Mouse (Mus musculus) forebrain, embryonic 12.5 days (tissue): ENCODE results near the gene Chrd. TPM values are rescaled to one million over a fixed set of nuclear protein-coding genes. Genes with fewer than 3 reads are reported as not detected.

Experiments used
- ATAC-seq: fragments of 200-750 bp; cut with Nextera tagmentation; 2 replicates; pipeline ENCODE4 v1.8.0; 2017; ENCODE audit warnings: moderate TSS enrichment; ENCODE audit not compliant: low FRiP score
- H3K27ac ChIP-seq: fragments of 300-500 bp; sonication (generic); 2 replicates; pipeline ENCODE4 v1.5.1; 2016; ENCODE audit warnings: mild to moderate bottlenecking
- H3K27me3 ChIP-seq: fragments of 300-500 bp; sonication (generic); 2 replicates; pipeline ENCODE4 v1.6.1; 2016; ENCODE audit warnings: mild to moderate bottlenecking
- H3K36me3 ChIP-seq: fragments of 300-500 bp; sonication (generic); replicated peaks from 2 replicates; pipeline ENCODE4 v1.6.1; 2016; ENCODE audit warnings: mild to moderate bottlenecking
- H3K4me1 ChIP-seq: fragments of 300-500 bp; sonication (generic); 2 replicates; pipeline ENCODE4 v1.6.1; 2016
- H3K4me2 ChIP-seq: fragments of 300-500 bp; sonication (generic); 2 replicates; pipeline ENCODE4 v1.6.1; 2016; ENCODE audit warnings: mild to moderate bottlenecking, moderate library complexity
- H3K4me3 ChIP-seq: fragments of 300-500 bp; sonication (generic); replicated peaks from 2 replicates; pipeline ENCODE4 v1.5.1; 2016; ENCODE audit warnings: mild to moderate bottlenecking
- H3K9ac ChIP-seq: fragments of 300-500 bp; sonication (generic); 2 replicates; pipeline ENCODE4 v1.6.1; 2016; ENCODE audit warnings: mild to moderate bottlenecking
- H3K9me3 ChIP-seq: fragments of 300-500 bp; sonication (generic); 2 replicates; pipeline ENCODE4 v1.6.1; 2016
- whole genome bisulfite sequencing: fragments of 180-500 bp; shearing (Covaris S2); methylation state at CpG from one replicate; pipeline ENCODE4 v1.1.7; 2016; 5-methylcytosine and 5-hydroxymethylcytosine counted together
- polyA plus RNA-seq: library from polyadenylated mRNA; unstranded; fragments of >200 nt; fragmentation: Nextera tagmentation; extraction: Ambion mirVana; gene quantifications from 2 replicates; pipeline ENCODE4 v1.2.1, GENCODE M21; 2016

Gene Chrd
- polyA plus RNA-seq, 1 experiment from 2014 or later = 2.9 TPM

DNA sequence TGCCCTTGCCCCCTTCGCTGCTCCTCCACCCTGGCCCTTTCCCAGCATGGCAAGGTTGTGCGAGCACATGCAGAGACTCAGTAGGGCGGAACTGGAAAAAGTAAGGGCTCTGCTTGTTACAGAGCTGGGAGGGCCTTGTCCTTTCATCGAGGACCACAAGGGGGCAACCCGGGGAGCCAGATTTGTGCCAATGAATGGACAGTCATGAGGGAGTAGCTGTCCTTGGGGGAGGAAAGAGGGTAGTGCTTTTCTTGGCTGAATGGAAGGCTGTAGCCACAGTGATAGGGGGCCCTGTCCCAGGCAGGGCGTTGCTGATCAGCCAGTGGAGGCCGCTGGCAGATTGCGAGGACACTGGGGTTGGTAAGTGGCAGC lies 30.4 kb upstream of the Chrd start:
- Histone ChIP-seq H3K27ac (peak overlapping the region; percentile 80), H3K4me3 (no peak overlapping the region), H3K9me3 (no peaks in the 10 kb centered on the region), H3K36me3 (peaks cover 49% of the 10 kb centered on the region), H3K27me3 (no peaks in the 10 kb centered on the region), H3K9ac (peak overlapping the region; percentile 30; the same call in 1 of the 2 replicates), H3K4me2 (peak overlapping the region; percentile 2; the same call in 1 of the 2 replicates), H3K4me1 (peaks cover 29% of the 10 kb centered on the region)
- 4% methylated on average over 8 of the region's 8 CpGs for WGBS
- peak; percentile 65 for ATAC-seq

DNA sequence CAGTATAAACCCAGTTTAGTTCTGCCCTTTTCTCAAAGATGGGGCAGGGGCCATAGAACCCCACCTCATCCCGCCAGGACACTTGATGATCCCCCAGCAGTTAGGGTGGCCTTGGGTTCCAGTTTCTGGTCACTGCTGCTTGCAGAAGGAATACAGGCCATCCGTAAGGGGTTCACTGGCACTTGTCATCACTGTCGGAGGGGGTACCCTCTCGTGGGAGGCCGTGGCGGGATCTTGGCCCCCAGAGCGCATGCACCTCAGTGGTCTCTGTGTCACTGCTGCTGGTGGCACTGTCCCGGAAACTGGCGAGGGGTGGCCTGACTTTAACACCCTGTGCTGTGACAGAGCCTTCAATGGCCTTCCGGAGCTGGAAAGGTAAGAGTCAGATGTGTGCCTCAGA lies 29.9 kb upstream of the Chrd start:
- peaks cover 55% of the 10 kb centered on the region for H3K36me3 ChIP-seq
- no peaks in the 10 kb centered on the region for H3K27me3 ChIP-seq
- H3K4me3 ChIP-seq = no peak overlapping the region
- no peak for ATAC-seq
- H3K27ac ChIP-seq = no peak overlapping the region
- peaks cover 28% of the 10 kb centered on the region for H3K4me1 ChIP-seq
- no peak overlapping the region for H3K9ac ChIP-seq
- no peaks in the 10 kb centered on the region for H3K9me3 ChIP-seq
- no peak overlapping the region for H3K4me2 ChIP-seq
- WGBS = 94% methylated on average over 10 of the region's 10 CpGs

DNA sequence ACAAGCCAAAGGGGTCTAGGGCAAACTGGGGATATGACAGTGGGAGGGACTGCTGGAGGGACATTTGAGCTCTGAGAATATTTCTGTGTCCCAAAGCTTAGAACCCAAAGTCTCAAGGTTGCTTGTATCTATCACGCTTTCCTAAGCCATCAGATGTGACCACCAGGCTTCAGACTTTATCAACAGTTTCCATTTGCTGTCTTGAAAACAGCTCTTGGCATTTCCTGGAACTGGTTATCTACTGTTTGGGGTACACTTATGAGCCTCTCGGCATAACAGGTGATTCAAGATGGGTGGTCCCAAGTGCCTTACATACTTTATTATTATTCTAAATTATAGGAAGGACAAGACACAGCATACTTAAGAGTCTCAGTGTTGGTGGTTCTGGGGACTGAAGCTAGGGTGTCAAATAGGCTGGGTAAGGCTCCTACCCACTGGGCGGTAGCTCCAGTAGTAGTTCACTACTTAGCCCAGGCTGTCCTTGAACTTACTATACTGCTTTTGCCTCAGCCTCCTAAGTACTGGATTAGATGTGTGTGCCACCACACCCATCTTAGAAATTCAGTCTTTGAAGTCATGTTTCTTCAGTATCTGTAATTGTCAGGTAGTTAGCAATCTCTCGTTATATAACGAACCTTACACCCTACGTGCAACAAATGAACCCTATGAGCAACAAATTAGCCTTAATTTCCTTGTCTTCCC lies 29.1 kb upstream of the Chrd start:
- H3K9ac ChIP-seq = no peak overlapping the region
- no peak overlapping the region for H3K4me3 ChIP-seq
- peaks cover 59% of the 10 kb centered on the region for H3K36me3 ChIP-seq
- no peaks in the 10 kb centered on the region for H3K27me3 ChIP-seq
- WGBS = 86% methylated on average over 6 of the region's 6 CpGs
- H3K9me3 ChIP-seq = no peaks in the 10 kb centered on the region
- ATAC-seq = no peak
- H3K4me2 ChIP-seq = no peak overlapping the region
- no peak overlapping the region for H3K27ac ChIP-seq
- peaks cover 28% of the 10 kb centered on the region for H3K4me1 ChIP-seq

DNA sequence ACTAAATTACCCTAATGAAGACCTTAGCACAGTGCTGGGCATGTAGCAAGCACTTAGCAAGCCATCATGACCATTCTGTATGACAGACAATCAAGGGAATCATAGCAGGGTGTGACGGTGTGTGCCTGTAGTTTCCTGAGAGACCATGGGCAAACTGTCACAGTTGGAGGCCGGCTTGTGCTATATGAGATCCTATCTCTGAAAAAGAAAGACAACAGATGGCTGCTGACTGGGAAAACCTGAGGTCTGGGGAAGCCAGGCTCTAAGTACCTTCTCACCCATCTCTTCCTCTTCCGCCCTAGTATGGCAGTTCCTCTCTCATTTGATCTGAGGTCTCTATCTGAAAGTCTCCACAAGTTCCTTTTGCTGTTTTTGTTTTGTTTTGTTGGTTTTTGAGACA lies 27.1 kb upstream of the Chrd start:
- Histone ChIP-seq H3K27me3 (no peaks in the 10 kb centered on the region), H3K36me3 (peaks cover 50% of the 10 kb centered on the region), H3K9me3 (no peaks in the 10 kb centered on the region), H3K9ac (no peak overlapping the region), H3K27ac (no peak overlapping the region), H3K4me1 (peaks cover 22% of the 10 kb centered on the region), H3K4me2 (no peak overlapping the region), H3K4me3 (no peak overlapping the region)
- ATAC-seq = no peak
- WGBS = 80% methylated on average over 3 of the region's 3 CpGs

DNA sequence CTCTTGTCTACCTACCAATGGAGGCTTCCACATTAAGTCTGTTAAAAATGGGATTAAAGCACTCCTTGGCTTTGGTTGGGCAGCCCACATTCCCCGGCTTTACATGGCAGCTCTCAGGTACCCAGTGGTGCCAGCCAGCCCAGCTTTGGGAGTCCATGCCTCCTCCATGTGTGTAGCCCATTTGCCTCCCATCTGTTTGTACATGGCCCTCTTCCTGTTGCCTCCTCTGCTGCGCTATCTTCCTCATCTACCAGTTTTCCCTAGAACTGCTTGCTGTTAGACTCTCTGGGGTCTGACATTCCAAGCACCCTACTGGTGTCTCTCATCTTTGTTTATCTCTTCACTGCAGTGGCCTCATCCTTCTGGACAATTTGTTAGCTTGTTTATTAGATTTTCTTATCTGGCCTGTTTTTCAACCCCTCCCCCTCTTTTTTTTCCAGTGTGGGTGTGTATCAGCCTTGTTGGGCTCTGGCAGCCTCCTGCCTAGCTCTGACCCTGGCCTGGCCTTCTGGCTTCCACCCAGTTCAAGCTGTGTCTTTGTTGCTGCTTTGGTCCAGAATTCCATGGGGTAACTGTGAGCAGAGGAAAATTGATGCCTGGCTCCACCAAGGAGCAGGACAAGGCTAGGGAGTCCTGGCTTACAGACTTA lies 26.4 kb upstream of the Chrd start:
- 92% methylated on average over 2 of the region's 2 CpGs for WGBS
- Histone ChIP-seq H3K27me3 (no peaks in the 10 kb centered on the region), H3K4me2 (no peak overlapping the region), H3K36me3 (peaks cover 57% of the 10 kb centered on the region), H3K4me1 (peaks cover 18% of the 10 kb centered on the region), H3K4me3 (no peak overlapping the region), H3K27ac (no peak overlapping the region), H3K9me3 (no peaks in the 10 kb centered on the region), H3K9ac (no peak overlapping the region)
- ATAC-seq = no peak

DNA sequence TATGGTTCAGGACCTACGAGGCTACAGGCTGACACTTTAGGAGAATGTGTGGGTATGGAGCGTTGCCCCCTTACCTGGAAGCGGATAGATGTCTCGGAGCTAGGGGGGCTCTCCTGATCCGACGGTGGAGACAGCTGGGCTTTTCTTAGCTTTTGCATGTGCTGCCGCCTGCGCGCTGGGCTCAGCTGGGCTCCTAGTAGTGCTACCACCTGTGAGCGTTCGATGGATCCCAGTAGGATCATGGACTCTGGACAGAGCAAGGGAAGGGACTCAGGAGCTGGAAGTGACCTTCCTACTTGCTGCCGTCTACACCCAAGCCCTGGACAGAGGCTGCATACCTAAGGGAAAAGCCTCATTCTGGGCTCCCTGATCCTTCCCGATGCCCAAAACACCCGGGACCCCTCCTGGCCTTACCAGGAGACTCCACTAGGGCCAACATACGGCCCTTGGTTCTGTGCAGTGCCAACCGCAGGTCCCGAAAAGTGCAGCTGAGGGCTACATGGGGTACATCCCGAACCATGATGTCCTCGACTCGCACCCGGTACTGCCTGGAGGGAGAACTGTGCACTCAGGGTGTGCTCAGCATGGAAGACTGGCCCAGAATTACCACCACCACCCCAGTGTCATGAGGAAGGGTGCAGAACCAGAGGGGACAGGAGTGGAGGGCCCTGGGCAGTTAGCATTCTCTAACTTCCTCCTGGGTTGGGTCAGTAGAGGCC lies 24.5 kb upstream of the Chrd start:
- WGBS = 94% methylated on average over 21 of the region's 21 CpGs
- Histone ChIP-seq H3K4me3 (no peak overlapping the region), H3K27me3 (no peaks in the 10 kb centered on the region), H3K4me2 (no peak overlapping the region), H3K9me3 (no peaks in the 10 kb centered on the region), H3K36me3 (peaks cover 64% of the 10 kb centered on the region), H3K27ac (no peak overlapping the region), H3K9ac (no peak overlapping the region; the same call in 1 of the 2 replicates), H3K4me1 (no peaks in the 10 kb centered on the region; the same call in 1 of the 2 replicates)
- peak; percentile 13 for ATAC-seq

DNA sequence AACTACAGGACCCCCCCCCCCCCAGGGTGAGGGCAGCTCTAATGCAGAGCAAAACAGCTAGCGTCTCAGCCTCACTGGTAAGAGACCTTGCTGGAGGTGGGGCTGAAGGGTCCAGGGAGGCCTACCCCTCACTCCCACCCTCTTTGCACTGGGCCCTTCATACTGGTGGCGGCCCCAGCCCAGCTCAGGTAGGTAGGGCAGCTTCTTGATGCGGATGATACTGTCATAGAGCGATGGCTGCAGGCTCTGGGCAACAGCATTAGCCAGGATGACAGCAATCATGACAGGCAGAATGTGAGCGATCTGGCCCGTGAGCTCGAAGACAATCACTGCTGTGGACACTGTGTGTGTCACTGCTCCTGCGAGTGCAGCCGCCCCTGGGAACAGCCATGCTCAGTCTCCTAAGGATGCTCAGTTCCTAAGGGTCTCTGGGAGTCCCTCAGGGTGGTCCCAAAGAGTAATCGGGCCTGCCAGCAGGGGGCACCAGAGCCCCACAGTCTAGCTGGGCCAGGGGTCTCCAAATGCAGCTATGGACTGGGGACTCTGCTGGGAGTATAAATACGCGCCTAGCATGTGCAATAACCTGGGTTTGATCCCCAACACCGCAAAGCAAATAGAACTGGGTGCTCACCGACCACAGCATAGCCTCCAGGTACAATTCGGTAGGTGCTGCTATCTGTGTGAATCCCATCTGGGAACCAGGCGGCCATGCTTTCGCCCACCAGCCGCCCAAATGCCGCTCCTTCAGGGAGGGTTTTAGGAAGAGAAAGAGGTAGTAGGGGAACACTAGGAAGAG lies 23.8 kb upstream of the Chrd start:
- Histone ChIP-seq H3K4me3 (no peak overlapping the region), H3K4me2 (no peak overlapping the region), H3K27me3 (no peaks in the 10 kb centered on the region), H3K9ac (no peak overlapping the region), H3K4me1 (peaks cover 5% of the 10 kb centered on the region), H3K36me3 (peaks cover 56% of the 10 kb centered on the region), H3K27ac (no peak overlapping the region), H3K9me3 (no peaks in the 10 kb centered on the region)
- ATAC-seq = peak; percentile 75
- 71% methylated on average over 19 of the region's 19 CpGs for WGBS

DNA sequence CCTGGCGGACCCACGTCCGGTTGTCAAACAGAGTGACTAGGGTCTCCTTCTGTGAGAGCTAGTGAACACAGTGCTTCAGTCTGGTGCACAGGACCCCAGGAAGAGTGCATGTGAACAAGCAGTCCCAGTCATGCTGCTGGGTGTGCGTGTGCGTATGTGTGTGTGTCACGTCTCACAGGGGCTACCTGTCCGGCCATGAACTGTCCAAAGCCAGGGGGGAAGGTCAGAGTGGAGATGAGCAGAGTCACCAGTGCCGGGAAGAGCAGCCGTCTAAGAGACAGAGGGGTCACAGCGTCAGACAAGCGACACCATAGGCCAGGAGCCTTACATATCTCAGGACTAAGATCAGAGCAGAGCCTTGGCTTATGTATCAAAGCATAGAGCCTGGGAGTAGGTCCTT lies 22.6 kb upstream of the Chrd start:
- Histone ChIP-seq H3K27me3 (no peaks in the 10 kb centered on the region), H3K27ac (no peak overlapping the region), H3K9ac (no peak overlapping the region), H3K36me3 (peaks cover 55% of the 10 kb centered on the region), H3K9me3 (no peaks in the 10 kb centered on the region), H3K4me3 (no peak overlapping the region), H3K4me1 (peaks cover 17% of the 10 kb centered on the region), H3K4me2 (no peak overlapping the region)
- no peak for ATAC-seq
- 93% methylated on average over 11 of the region's 11 CpGs for WGBS

DNA sequence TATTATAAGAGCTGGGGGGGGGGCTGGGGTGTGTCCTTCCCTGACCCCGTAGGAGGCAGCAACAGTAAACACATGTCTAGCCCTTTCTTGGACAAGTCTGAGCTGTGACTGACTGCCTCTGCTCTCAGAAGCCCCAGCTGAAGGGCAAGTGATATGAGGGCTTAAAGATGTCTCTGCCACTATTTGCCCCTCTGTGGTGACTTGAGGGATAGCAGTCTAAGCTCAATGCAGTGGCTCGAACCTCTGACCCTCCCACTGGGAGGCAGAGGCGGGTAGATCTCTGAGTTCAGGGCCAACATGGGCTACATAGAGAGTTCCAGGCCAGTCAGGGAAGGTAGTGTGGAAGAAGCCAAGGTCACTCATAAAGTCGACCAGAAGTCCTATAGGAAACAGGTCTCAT lies 22.1 kb upstream of the Chrd start:
- WGBS = 84% methylated on average over 4 of the region's 4 CpGs
- peaks cover 21% of the 10 kb centered on the region for H3K4me1 ChIP-seq
- no peak overlapping the region for H3K4me3 ChIP-seq
- H3K36me3 ChIP-seq = peaks cover 50% of the 10 kb centered on the region
- no peak overlapping the region for H3K27ac ChIP-seq
- H3K9me3 ChIP-seq = no peaks in the 10 kb centered on the region
- ATAC-seq = no peak
- no peak overlapping the region for H3K9ac ChIP-seq
- no peaks in the 10 kb centered on the region for H3K27me3 ChIP-seq
- H3K4me2 ChIP-seq = no peak overlapping the region

DNA sequence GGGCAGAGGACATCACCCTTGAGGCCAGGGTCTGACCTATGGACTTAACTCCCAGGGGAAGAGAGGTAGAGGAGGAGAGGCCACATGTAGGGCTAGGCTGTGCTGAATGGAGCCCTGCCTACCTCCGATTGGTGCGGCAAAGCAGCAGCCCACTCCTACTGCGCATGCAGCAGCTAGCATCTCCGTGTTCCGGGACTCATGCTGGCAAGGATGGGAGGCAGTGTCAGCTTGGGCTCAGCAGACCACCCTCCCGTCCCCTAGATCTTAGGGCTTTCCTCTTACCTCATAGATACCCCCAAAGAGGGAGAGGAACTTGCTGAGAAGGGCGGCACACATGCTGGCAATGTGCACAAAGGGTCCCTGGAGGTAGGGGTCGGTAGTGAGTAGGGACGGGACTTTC lies 20.7 kb upstream of the Chrd start:
- Histone ChIP-seq H3K4me2 (no peak overlapping the region), H3K36me3 (peaks cover 38% of the 10 kb centered on the region), H3K9me3 (no peaks in the 10 kb centered on the region), H3K4me1 (peaks cover 32% of the 10 kb centered on the region), H3K27me3 (no peaks in the 10 kb centered on the region), H3K27ac (no peak overlapping the region), H3K4me3 (no peak overlapping the region), H3K9ac (no peak overlapping the region)
- no peak for ATAC-seq
- 74% methylated on average over 9 of the region's 9 CpGs for WGBS

DNA sequence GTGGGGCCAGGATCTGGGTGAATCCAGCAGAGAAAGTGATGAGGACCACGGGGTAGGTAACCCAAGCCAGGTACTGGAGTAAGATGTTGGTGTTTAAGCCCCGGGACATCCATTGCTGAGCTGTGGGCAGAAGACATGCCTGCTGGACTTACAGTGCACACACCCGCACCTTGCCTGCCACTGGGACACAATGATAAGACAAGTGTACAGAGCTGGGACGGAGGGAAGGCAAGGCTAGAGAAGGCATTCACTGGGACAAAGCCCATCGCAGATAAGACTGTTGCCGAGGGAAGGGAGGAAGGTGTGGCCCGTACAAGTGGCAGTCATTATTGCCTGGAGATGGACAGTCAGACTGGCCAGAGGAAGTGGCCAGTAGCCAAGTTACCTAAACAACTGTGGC lies 20.0 kb upstream of the Chrd start:
- ATAC-seq = no peak
- H3K4me1 ChIP-seq = peaks cover 33% of the 10 kb centered on the region
- no peak overlapping the region for H3K4me2 ChIP-seq
- no peak overlapping the region for H3K9ac ChIP-seq
- H3K27ac ChIP-seq = no peak overlapping the region
- H3K27me3 ChIP-seq = no peaks in the 10 kb centered on the region
- no peak overlapping the region for H3K4me3 ChIP-seq
- WGBS = 88% methylated on average over 7 of the region's 7 CpGs
- H3K36me3 ChIP-seq = peaks cover 31% of the 10 kb centered on the region
- H3K9me3 ChIP-seq = no peaks in the 10 kb centered on the region
